Mouse (Mus musculus): ENCODE results near the gene Tspan9.
A peak's percentile ranks its signal among the peaks of the same experiment; 100 is the strongest.

Tspan9 gene

GRCm38 (mm10) chr6:127921996-127922395 lies 221.4 kb downstream of the Tspan9 start:
- DNase-seq (ENCODE audit: low read depth) = no peak

GRCm38 (mm10) chr6:127920652-127921051 lies 222.7 kb downstream of the Tspan9 start:
- DNase-seq (ENCODE audit: low read depth) = peak; percentile 51

- no peak for DNase-seq (ENCODE audit: low read depth)
These were observed 223.9 kb downstream of the Tspan9 start for GRCm38 (mm10) chr6:127919491-127919890.

GRCm38 (mm10) chr6:127917712-127918111 lies 225.7 kb downstream of the Tspan9 start:
- no peak for DNase-seq (ENCODE audit: low read depth)

- no peak for DNase-seq (ENCODE audit: low read depth)
These were observed 226.4 kb downstream of the Tspan9 start for GRCm38 (mm10) chr6:127916993-127917392.

- no peak for DNase-seq (ENCODE audit: low read depth)
These were observed 230.5 kb downstream of the Tspan9 start for GRCm38 (mm10) chr6:127912938-127913337.

GRCm38 (mm10) chr6:127911687-127912086 lies 231.7 kb downstream of the Tspan9 start:
- no peak for DNase-seq (ENCODE audit: low read depth)

Measured in naive thymus-derived CD4-positive, alpha-beta T cell, adult 2 months (primary cell).